In the genomic region with DNA sequence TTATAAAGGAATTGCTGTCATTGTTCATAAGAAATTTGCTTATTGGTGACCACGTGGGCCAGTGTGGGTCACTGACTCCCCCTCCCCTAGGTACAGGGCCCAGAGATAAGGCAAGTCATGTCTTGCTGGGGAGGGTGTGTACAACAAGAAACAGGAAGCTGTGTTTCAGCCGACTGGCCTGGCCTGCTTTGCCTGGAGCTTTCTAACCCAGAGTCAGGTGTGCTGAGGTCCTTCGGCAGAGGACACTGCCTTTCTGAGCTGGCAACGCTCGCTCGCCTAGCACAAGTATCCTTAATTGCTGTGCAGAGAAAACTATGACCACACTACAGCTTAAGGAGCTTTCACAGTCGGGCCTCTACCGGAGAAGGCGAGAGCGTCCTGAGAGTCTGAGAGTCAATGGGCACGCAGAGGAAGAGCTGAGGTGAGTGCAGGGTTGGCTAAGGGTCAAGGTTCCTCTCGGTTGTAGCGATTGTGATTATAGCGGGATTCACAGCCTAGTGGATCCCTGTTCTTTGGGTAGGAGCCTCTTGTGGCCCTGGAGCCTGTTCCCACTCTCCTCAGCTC, we compare ENCODE assay signal across 7 mouse cellular contexts. TPM values are rescaled to one million over a fixed set of nuclear protein-coding genes. Genes with fewer than 3 reads are reported as not detected.
DNase-seq lines count a peak whose midpoint lies in the region; ATAC-seq lines count a peak whose summit lies in the region.

No protein-coding gene starts in this region.

- H3K27me3 ChIP-seq in forebrain, embryonic 12.5 days, result no peaks in the 10 kb centered on the region
- H3K27me3 ChIP-seq in midbrain, embryonic 13.5 days, result no peaks in the 10 kb centered on the region

- H3K4me3 ChIP-seq in forebrain, embryonic 12.5 days (replicated peaks), result no peak overlapping the region
- H3K4me3 ChIP-seq in midbrain, embryonic 13.5 days (replicated peaks), result no peak overlapping the region

- H3K36me3 ChIP-seq in forebrain, embryonic 12.5 days (replicated peaks), result no peaks in the 10 kb centered on the region
- no peaks in the 10 kb centered on the region for H3K36me3 ChIP-seq in midbrain, embryonic 13.5 days

- DNase-seq in CD4-positive, CD25-positive, alpha-beta regulatory T cell, adult 2 months (ENCODE audit: low read depth, low spot score), result peak; percentile 54
- DNase-seq in ES-CJ7 (ENCODE audit: low read depth, low spot score), result peak; percentile 40
- DNase-seq in kidney, postnatal 36 days, result peak; percentile 28 to 43
- peak; percentile 70 for DNase-seq in yolk sac, embryonic 10.5 days (ENCODE audit: low spot score)
- DNase-seq in layer of hippocampus, adult 9-10 months (ENCODE audit: low spot score), result no peak

- H3K4me2 ChIP-seq in forebrain, embryonic 12.5 days, result no peak overlapping the region
- no peak overlapping the region for H3K4me2 ChIP-seq in midbrain, embryonic 13.5 days (replicated peaks)

- no peak overlapping the region for H3K9ac ChIP-seq in forebrain, embryonic 12.5 days
- 0 out of 2 replicates have a peak overlapping the region, but pooled peaks have one; percentile 10 for H3K9ac ChIP-seq in midbrain, embryonic 13.5 days (replicated peaks)

- H3K27ac ChIP-seq in forebrain, embryonic 12.5 days, result 0 out of 2 replicates have a peak overlapping the region, but pooled peaks have one; percentile 26
- H3K27ac ChIP-seq in midbrain, embryonic 13.5 days, result peak overlapping the region; percentile 35; the same call in 1 of the 2 replicates

- H3K9me3 ChIP-seq in forebrain, embryonic 12.5 days, result no peaks in the 10 kb centered on the region
- H3K9me3 ChIP-seq in midbrain, embryonic 13.5 days, result no peaks in the 10 kb centered on the region

- WGBS in forebrain, embryonic 12.5 days, result 48% methylated on average over 14 of the region's 14 CpGs
- 54% methylated on average over 14 of the region's 14 CpGs for WGBS in midbrain, embryonic 13.5 days

- ATAC-seq in forebrain, embryonic 12.5 days (ENCODE audit: low FRiP score), result no peak
- 0 out of 2 replicates have a peak, but pooled peaks have one; percentile 24 for ATAC-seq in midbrain, embryonic 13.5 days

- peaks cover 24% of the 10 kb centered on the region for H3K4me1 ChIP-seq in forebrain, embryonic 12.5 days
- H3K4me1 ChIP-seq in midbrain, embryonic 13.5 days (replicated peaks), result peaks cover 36% of the 10 kb centered on the region

RNA-seq across cellular contexts. Expression of gene Lims1, which starts 48.1 kb away (rescaled TPM):
- 85.0 and 89.3 TPM in 2 replicates for polyA plus RNA-seq in forebrain, embryonic 12.5 days (2016; fragmentation: Nextera tagmentation; extraction: Ambion mirVana)
- 62.1 and 65.6 TPM in 2 replicates for polyA plus RNA-seq in midbrain, embryonic 13.5 days (2015; fragmentation: Nextera tagmentation; extraction: Ambion mirVana)
